Mouse (Mus musculus) ES-E14 (cell line): ENCODE data around the gene Cfap57. TPM values are rescaled to one million over a fixed set of nuclear protein-coding genes. Genes with fewer than 3 reads are reported as not detected.

Experiments used
- DNase-seq: peaks from one replicate; pipeline ENCODE4 v3.0.0-alpha.2; 2013; ENCODE audit warnings: low read depth, low spot score
- H3K27ac ChIP-seq: 2 replicates; pipeline ENCODE4 v1.5.1; 2012; ENCODE audit warnings: low read depth, mild to moderate bottlenecking, low read length, moderate library complexity, mixed read lengths; ENCODE audit not compliant: poor library complexity, insufficient read depth, severe bottlenecking
- H3K36me3 ChIP-seq: 2 replicates; pipeline ENCODE4 v1.6.1; 2012; ENCODE audit warnings: mild to moderate bottlenecking, low read length, moderate library complexity, mixed read lengths; ENCODE audit not compliant: control insufficient read depth, poor library complexity, insufficient read depth, severe bottlenecking
- H3K4me1 ChIP-seq, 2 experiments: fragments of 150-350 bp in 1 of 2; sonication (generic) in 1 of 2; 2 replicates each; pipeline ENCODE4 v1.6.1; 2012; ENCODE audit warnings: low read length in 2 of 2, mild to moderate bottlenecking in 1 of 2, mixed read lengths in 1 of 2; ENCODE audit not compliant: control insufficient read depth in 2 of 2, insufficient read depth in 2 of 2, poor library complexity in 1 of 2
- H3K4me3 ChIP-seq, 2 experiments: fragments of 150-350 bp in 1 of 2; sonication (generic) in 1 of 2; 2 replicates each; pipeline ENCODE4 v1.5.1; 2012; ENCODE audit warnings: low read length in 2 of 2, low read depth in 1 of 2, mild to moderate bottlenecking in 1 of 2, mixed read lengths in 1 of 2; ENCODE audit not compliant: insufficient read depth in 1 of 2, poor library complexity in 1 of 2, severe bottlenecking in 1 of 2
- H3K9ac ChIP-seq: 2 replicates; pipeline ENCODE4 v1.6.1; 2012; ENCODE audit warnings: low read depth, mild to moderate bottlenecking, low read length, mixed read lengths; ENCODE audit not compliant: poor library complexity, insufficient read depth, severe bottlenecking
- H3K9me3 ChIP-seq: fragments of 150-350 bp; sonication (generic); 2 replicates; pipeline ENCODE4 v1.6.1; 2012; ENCODE audit warnings: low read depth, mild to moderate bottlenecking, low read length; ENCODE audit not compliant: control insufficient read depth, insufficient read depth
- CHD2 ChIP-seq: IDR thresholded peaks from 2 replicates; pipeline ENCODE4 v1.6.1; 2014; ENCODE audit warnings: mild to moderate bottlenecking, low read depth, low read length, inconsistent platforms
- HCFC1 ChIP-seq: IDR thresholded peaks from 2 replicates; pipeline ENCODE4 v1.6.1; 2012; ENCODE audit warnings: low read length, inconsistent platforms, borderline replicate concordance; ENCODE audit not compliant: insufficient read depth
- MAFK ChIP-seq: IDR thresholded peaks from 2 replicates; pipeline ENCODE4 v1.6.1; 2014; ENCODE audit warnings: mild to moderate bottlenecking, low read depth, low read length, inconsistent platforms; ENCODE audit not compliant: insufficient read depth
- ZC3H11A ChIP-seq: IDR thresholded peaks from 2 replicates; pipeline ENCODE4 v1.6.1; 2012; ENCODE audit warnings: low read depth, mild to moderate bottlenecking, inconsistent platforms, low read length, borderline replicate concordance
- ZNF384 ChIP-seq: IDR thresholded peaks from 2 replicates; pipeline ENCODE4 v1.6.1; 2012; ENCODE audit warnings: low read depth, low read length, inconsistent platforms
- in situ Hi-C, 2 experiments: fragments of 600-800 bp; cut with MboI; formaldehyde crosslinking; loops; one replicate each; pipeline ENCODE4 v1.15.1; 2025; ENCODE audit warnings: low sequenced_read_pairs in 2 of 2, inconsistent platforms in 1 of 2; ENCODE audit not compliant: unreplicated experiment in 2 of 2
- total RNA-seq: library from RNA; depleted of rRNA; stranded (reverse); fragments of 300-350 nt; gene quantifications from 2 replicates; pipeline ENCODE4 v1.2.3, GENCODE M21; 2012

The Cfap57 gene
- total RNA-seq, 1 experiment, result 0.18 TPM

DNA sequence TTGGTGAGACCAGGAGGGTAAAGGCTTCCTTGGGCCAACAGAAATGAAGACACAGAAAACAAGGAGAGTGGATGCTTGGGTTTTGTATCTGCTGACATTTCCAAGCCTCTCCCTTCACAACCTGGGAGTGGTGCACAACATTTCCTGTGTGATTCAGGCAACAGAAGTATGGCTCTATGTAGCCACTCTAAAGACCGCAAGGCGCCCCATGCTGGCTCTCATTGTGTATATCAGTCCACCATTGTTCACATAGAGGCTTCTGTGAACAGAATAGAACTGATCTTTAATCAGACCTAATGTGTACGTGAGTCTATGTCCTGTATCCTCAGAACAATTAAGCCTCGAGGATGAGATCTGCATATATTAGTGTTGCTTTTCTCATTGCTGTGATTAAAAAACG lies 9.7 kb upstream of the Cfap57 start:
- peaks cover 24% of the 10 kb centered on the region for H3K36me3 ChIP-seq
- no peak overlapping the region for H3K4me3 ChIP-seq
- peaks cover 0 to 11% of the 10 kb centered on the region in 2 experiments; a peak in 2 of 4 replicates for H3K4me1 ChIP-seq
- in situ Hi-C loops, result loop anchor here in 1 of 2 experiments (10.0 to 25.0 kb wide), 2 partner anchors 355 to 532 kb away; partner anchors contain the start of gene Zfp691
- TF ChIP-seq HCFC1, result no peak
- TF ChIP-seq MAFK, result no peak
- no peak for TF ChIP-seq ZNF384
- TF ChIP-seq ZC3H11A, result no peak
- H3K27ac ChIP-seq, result peak overlapping the region; percentile 28; the same call in 1 of the 2 replicates
- no peak for DNase-seq
- no peaks in the 10 kb centered on the region for H3K9me3 ChIP-seq
- H3K9ac ChIP-seq, result no peak overlapping the region

GRCm38 (mm10) chr4:118621781-118622180 lies 1.2 kb upstream of the Cfap57 start:
- H3K4me3 ChIP-seq, result peak overlapping the region; percentile 82 to 94; a peak in 3 of 4 replicates
- TF ChIP-seq MAFK (no peak), ZNF384 (no peak), HCFC1 (no peak)
- no peak overlapping the region for H3K27ac ChIP-seq
- peaks cover 34% of the 10 kb centered on the region for H3K36me3 ChIP-seq
- no peaks in the 10 kb centered on the region for H3K9me3 ChIP-seq
- H3K9ac ChIP-seq, result peak overlapping the region; percentile 95; the same call in 1 of the 2 replicates
- in situ Hi-C loops, result loop anchor here in 1 of 2 experiments (25.0 kb wide), 1 partner anchor 541 kb away; the partner anchor contains the start of gene Zfp691
- no peak for DNase-seq
- H3K4me1 ChIP-seq, result no peaks in the 10 kb centered on the region

- Histone ChIP-seq H3K4me3 (peak overlapping the region; percentile 82 to 94), H3K9ac (peak overlapping the region; percentile 95), H3K27ac (peak overlapping the region; percentile 54; the same call in 1 of the 2 replicates), H3K4me1 (no peaks in the 10 kb centered on the region), H3K36me3 (peaks cover 28% of the 10 kb centered on the region), H3K9me3 (no peaks in the 10 kb centered on the region)
- in situ Hi-C loops, result loop anchor here in 1 of 2 experiments (25.0 kb wide), 1 partner anchor 541 kb away; the partner anchor contains the start of gene Zfp691
- TF ChIP-seq CHD2 (no peak), MAFK (no peak), ZNF384 (no peak), HCFC1 (no peak), ZC3H11A (no peak)
- DNase-seq, result no peak
Measured at GRCm38 (mm10) chr4:118620967-118621320, 367 bp upstream of the Cfap57 start.

DNA sequence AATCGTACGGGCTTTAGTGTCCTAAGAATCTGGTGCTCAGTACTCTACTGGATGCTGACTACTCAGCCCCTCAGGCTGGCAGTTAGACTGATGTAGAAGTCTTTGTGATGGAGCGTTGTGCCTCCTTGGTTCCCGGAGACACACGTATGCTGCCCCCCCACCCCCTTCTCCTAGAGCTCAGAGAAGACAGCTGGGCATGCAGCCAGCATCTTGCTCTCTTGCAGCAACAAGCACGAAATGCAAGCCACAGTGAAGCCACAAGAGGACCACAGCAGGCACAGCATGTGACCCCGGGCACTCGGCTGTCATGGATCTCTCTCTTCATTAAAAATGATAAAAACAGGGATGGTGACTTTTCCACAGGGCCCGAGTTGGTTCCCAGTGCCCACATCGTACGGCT lies 5.2 kb downstream of the Cfap57 start:
- in situ Hi-C loops, result loop anchor here in 1 of 2 experiments (25.0 kb wide), 1 partner anchor 547 kb away; the partner anchor contains the start of gene Zfp691
- no peak for TF ChIP-seq CHD2
- no peak for TF ChIP-seq ZC3H11A
- no peak for TF ChIP-seq HCFC1
- TF ChIP-seq MAFK, result no peak
- TF ChIP-seq ZNF384, result no peak
- Histone ChIP-seq H3K4me1 (no peaks in the 10 kb centered on the region; a peak in 1 of 4 replicates), H3K9ac (no peak overlapping the region), H3K4me3 (no peak overlapping the region), H3K9me3 (no peaks in the 10 kb centered on the region), H3K27ac (no peak overlapping the region), H3K36me3 (no peaks in the 10 kb centered on the region)
- no peak for DNase-seq

GRCm38 (mm10) chr4:118612619-118613018 lies 8.0 kb downstream of the Cfap57 start:
- Histone ChIP-seq H3K9ac (no peak overlapping the region), H3K4me3 (no peak overlapping the region), H3K27ac (no peak overlapping the region), H3K4me1 (no peaks in the 10 kb centered on the region; a peak in 1 of 4 replicates), H3K36me3 (no peaks in the 10 kb centered on the region), H3K9me3 (no peaks in the 10 kb centered on the region)
- TF ChIP-seq HCFC1 (peak; percentile 33; the same call in 1 of the 2 replicates), MAFK (no peak), ZNF384 (no peak), ZC3H11A (peak; percentile 86; the same call in 1 of the 2 replicates), CHD2 (no peak)
- in situ Hi-C loops, result loop anchor here in 1 of 2 experiments (25.0 kb wide), 1 partner anchor 550 kb away; the partner anchor contains the start of gene Zfp691
- DNase-seq, result peak; percentile 92
